Mouse (Mus musculus): ENCODE results near the gene Rab21.

The Rab21 gene

DNA sequence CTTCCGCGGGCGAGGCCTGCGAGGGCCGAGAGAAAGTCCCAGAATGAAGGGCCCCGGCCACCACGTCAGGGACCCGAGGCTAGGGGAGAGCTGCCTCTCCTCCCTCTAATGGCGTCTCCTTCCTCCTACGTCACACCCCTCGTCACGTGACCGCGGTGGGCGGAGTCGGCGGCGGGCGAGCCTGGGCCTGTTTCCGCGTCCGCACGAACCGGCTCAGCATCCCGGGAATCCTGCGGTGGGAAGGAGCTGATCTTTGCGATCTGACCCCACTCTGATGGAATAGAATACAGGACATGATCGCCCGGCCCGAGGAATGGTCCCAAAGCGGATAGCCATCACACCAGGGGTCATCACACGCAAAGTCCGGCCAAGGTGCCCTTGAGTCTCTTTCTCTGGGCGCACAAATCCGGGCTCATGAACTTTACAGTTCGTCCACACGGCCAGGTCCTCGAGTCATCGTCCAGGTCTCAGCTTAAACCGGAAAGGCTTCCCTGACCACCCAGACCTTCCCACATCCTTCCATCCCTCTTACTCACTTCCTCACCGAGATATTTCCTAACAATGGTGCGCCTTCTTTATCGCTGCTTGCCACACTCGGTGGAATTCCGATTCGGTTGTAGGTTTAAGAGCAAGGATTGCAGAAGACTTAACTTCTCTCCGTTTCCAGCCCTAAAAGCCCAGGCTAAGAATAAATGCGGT is at the start of gene Rab21:
Rab21 (minus strand) TSS at position 122 of the 699 bp plus-strand sequence.
- peak; percentile 97 for DNase-seq

DNA sequence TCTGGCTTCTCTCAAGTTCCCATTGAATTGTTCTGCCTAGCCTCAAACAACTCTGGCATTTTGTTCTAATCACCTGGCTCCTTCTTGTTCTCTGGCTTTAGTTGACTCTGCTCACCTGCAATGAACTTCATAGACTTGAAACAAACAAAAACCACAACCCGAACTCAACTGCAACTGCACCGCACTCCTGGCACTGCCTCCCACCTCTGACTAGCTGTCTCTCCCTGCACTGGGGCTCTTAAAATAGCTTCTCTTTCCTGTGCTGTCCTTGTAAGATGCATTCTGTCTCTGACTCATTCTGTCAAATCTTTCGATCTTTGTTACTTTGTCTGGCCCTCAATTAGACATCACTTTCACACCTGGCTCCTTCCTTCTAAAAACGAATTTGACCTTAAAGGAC is 47.8 kb upstream of the Rab21 start:
- no peak for DNase-seq

DNA sequence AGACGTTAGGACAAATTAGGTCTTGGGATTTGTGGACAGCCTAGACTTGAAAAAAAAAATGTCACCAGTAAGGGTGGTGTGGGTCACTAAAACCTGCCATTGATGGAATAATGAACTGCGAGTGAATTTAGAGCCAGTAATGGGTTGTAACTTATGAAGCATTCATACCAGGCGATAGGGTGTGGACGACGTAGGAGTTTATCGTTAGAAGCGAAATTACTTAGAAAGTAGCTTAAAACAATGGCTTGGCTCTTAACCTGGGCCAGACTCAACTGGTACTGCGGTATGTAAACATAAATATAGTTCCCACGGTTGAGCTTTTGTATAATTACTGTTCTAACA is 47.2 kb upstream of the Rab21 start:
- DNase-seq: no peak

DNA sequence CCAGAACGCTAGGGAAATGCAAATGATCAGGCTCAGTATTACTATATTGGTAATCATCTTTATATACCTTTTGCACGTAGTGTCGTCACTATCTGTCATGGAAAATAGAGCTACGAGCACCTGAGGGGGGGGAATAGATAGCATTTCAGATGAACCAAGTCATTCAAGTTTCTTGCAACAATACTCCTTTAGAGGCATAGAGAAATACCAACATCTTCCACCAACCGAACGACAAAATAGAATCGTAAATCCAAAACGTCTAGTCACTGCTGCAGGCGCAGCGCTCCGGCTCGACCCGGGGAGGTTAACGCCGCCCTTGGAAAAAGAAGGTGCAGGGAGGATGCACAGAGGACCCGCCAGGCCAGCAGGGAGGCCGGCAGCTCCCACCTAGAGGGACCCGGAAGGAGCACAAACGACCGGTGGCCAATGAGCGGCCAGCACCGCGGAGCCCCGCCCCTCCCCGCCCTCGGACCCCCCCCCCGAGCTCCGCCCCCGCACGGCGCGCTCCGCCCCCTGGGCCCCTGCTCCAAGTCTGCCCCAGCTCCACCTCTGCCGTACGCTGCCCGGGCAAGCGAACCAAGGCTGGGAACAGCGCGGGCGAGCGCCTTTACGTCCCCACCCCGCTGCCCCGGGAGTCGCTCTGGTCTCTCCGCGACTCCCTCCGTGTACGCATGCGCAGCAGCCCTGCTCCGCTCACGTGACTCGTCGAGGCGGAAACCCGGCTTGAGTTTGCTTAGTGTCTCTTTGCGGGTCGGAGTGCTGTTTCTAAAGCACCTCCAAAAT is 46.6 kb upstream of the Rab21 start, which contains the start of gene Tmem19:
Tmem19 (minus strand) TSS at position 662 of the 783 bp plus-strand sequence.
- DNase-seq: peak; percentile 97 to 98

DNA sequence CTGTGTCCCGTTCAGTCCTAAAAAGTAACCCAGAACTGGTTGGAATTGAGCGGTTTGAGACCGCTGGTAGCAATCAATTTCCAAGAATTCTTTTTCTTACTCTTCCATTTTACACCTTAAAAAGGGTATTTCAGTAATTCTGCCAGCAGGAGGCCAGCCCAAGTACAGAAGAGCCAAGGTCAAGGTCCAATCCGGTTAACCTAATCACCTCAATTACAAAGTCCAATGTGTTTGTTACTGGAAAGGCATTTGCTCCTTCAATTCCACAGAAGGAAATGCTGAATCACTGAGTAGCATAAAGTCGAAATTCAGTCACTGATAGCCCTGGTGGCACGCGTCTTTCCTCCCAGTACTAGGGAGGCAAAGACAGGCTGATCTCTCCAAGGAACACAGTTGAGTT is 43.7 kb upstream of the Rab21 start:
- no peak for DNase-seq

DNA sequence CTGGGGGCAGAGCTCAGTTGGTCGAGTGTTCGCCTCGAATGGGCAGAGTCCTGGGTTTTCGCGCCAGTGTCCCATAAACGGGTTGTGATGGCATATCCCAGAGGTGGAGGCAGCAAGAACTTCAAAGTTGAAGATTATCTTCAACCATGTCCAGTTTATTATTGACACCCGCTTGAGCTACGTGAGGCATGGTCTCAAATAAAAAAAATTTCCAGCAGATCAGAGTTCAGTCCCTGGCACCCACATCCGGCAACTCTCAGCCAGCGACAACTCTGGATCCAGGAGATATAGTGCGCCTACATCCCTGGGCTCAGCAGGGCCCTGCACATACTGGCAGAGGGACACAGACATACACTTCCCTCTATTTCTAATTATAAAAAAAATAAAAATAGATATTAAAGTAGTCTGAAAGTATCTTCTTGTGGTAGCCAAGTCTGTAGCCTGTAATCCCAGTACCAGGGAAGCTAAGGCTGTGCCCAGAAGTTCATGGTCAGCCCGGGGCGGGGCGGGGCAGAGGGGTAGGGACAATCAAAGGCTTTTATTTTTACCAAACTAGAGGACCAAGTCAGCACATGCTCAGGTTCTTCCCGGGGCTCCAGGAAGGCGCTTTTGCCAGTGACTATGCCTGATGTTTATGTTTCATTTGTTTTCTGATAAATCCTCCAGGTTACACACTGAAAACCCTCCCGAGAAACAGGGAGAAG is 43.0 kb upstream of the Rab21 start:
- DNase-seq: no peak

DNA sequence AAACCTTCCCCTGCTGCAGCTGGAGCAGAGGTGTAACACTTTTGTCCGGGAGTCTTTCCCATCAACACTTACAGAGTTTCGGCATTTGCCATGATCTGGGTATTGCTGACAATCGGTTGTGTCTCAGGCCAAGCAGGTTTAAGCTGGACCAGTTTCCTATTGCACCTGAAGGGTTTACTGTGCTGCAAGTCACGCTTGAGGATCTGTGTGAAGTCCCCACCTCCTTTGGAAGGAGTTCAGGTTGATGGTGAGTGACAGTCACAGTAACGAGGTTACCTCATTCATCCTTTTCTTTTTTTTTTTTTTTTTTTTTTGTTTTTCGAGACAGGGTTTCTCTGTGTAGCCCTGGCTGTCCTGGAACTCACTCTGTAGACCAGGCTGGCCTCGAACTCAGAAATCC is 40.7 kb upstream of the Rab21 start:
- no peak for DNase-seq

DNA sequence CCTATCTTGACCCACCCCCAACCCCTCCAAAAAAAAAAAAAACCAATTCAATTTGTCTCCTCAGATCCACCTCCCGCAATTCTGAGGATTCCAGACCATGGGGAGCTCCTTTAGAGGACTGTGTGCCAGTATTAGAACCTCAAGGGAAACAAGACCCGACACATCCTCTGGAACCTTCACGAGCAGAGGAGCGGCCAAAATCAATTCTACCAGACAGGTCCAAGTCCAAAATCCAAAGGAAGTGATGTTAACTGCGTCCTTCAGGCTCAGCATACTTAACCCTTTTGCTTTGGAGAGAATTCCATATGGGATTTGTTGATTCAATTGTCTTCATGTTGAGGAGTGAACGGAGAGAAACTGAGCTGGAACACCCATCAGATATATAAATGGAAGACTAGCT is 39.6 kb upstream of the Rab21 start:
- no peak for DNase-seq

DNA sequence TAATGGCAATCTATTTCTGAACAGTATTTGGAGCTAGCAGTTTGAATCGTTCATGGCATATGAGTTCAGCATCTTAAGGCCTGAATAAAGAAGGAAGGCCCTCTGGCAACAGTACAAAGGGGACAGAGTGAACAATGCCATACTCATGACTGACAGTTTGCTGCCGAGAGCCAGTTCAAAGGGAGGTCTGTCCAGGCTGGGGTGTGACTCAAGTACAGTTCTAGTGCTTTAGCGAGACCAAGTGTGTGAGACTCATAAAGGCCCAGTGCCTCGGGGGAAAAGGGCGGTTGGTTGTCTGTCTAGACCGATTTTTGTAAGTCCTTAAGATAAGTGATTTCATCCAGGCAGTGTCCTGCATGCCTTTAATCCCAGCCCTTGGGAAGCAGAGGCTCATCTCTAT is 39.2 kb upstream of the Rab21 start:
- DNase-seq: no peak

DNA sequence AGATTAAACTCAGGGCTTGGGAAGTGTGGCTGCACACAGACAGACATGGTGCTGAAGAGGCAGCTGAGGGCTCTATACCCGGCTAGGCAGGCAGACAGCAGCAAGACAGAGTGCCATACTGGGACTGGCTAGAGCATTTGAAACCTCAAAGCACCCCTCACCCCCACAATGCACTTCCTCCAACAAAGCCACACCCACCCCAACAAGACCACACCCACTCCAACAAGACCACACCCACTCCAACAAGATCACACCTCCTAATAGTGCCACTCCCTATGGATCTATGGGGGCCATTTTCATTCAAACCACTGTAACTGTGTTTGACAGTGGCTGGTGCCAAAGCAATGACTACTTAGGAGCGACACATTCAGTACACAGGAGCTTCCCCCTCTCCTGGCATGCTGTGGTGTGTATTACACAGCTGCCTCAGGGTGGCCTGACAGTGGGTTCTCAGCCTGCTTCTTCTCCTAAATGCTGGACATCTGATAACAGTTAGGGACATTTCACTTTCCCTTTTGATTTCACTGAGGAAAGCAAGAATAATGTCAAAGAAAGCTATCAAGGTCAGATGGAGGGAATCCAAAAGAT is 35.5 kb upstream of the Rab21 start:
- no peak for DNase-seq

DNA sequence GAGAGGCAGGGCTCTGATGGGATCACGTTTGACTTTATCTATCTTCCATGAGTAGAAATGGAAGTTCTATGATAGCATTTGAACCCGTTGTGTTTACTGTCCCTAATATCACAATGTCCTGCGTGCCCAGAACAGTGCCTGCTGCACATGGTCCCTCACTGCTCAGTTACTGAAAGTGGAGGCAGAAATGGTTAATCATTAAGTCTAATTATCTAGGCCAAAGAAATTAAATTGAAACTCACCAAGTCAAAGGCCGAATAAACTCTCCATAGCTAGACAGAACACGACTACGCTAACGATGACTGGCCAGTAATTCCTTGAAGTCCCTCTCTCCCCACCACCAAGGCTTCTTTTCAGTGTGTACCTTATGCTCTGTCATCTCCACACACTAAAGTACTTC is 34.1 kb upstream of the Rab21 start:
- DNase-seq: no peak

DNA sequence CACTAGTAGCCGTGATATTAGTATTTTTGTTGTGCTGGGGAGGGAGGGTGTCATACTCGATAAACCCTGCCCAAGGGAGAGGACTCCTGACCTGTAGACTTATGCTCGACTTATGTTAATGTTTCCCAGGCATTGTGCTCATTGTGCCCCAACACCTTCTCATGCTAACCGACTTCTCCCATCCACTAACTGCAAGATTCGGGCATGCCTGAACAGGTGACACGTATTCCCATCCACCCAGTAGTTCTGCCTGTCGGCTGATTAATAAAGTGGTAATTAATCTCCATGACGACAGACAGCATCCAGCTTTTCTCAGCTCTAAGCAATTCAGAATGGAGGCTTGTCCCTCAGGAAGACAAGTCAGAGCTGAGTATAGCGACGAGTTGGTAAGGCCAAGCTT is 33.6 kb upstream of the Rab21 start:
- no peak for DNase-seq

DNA sequence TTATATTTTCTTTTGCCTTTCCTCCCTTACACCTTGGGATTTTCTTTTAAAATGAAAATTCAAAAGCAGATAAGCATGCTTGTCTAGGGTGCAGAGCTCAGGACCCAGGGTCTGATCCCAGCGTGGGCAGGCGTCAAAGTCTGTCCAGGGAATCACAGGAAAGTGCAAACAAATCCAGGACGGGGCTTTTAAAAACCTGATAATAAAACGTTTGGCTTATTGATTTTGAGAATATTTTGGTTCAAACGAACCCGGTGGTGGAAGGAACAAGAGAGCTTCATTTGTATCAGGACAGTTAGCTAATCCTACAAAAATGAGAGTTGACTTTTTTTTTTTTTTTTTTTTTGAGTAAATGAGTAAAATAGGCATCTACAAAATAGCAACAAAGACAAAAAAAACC is 32.7 kb upstream of the Rab21 start:
- no peak for DNase-seq

DNA sequence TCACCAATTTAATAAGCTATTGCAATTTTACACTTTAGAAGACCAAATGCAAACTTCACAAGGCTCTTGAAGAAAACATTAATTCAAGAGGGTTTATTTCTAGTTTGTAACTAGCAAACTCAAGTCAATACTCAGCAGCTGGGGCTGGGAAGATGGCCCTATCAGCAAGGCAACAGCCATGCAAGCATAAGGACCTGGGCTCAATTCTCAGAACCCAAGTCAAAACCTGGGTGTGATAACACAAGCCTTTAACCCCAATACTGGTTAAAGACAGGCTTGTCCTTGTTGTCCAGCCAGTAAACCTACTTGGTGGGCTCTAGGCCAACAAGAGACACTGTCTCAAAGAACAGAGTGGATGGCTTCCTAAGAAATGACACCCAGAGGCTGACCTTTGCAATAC is 31.1 kb upstream of the Rab21 start:
- DNase-seq: no peak

DNA sequence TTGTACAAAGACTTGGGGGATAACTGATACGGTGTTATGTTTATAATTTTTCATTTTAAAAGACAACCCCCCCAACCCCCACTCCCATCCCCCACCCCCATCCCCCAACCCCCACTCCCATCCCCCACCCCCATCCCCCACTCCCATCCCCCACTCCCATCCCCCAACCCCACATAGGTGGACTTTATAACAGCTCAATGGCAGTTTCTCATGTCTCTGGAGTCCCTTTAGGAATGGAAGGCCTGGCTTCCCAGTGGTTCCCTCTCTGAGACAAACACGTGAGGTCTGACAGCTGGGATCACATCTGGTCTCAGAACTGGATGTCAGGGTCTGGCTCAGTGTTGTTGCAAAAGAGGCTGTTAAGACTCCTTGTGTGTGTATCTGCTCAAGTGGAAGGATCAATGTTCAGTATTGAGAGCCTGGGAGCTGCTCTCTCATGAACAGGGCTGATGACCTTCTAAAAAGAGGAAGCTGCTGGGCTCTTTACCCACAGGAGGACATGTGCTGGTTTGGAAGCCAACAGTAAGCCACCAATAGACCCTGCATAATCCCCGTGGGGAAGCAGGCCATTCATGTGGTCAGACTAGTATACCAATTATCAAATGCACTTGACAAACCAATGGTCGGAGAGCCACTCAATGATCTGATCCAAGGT is 27.5 kb upstream of the Rab21 start:
- DNase-seq: no peak

DNA sequence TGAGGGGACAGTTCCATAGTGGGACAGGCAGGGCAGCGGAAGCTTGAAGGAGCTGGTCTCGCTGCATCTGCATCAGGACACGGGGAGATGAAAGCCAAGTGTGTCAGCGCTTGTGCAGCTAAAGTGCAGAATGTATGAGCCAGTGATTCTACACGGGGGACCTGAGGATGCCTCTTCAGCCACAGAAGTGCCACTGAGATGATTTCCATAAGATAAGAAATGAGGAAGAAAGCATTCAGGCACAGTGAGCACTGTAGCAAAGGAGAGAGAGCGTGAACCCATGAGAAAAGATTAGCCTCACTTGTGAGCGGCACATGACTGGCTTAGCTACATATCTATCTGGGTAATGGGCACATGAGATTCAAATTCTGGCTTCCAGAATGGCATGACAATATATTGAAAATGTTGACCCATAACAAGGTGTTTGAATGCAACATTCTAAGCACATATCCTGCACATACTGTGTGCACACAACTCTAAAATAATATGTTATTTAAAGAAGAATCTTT is 24.5 kb upstream of the Rab21 start:
- no peak for DNase-seq

DNA sequence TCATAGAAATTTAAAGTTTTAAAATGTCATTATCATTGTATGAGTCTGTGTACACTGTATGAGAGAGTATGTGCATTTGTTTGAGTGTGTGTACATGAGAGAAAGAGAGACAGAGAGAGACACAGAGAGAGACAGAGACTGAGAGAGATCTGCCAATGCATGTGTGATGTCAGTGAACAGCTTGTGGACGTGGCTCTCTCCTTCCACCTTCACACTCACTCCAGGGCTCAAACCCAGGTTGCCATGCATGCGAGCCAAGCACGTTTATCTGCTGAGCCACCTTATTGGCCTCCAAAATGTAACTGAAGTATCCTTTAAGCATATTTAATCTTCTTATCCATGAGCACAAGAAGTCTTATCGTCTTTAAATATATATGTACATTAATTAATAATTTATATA is 21.5 kb upstream of the Rab21 start:
- DNase-seq: no peak

DNA sequence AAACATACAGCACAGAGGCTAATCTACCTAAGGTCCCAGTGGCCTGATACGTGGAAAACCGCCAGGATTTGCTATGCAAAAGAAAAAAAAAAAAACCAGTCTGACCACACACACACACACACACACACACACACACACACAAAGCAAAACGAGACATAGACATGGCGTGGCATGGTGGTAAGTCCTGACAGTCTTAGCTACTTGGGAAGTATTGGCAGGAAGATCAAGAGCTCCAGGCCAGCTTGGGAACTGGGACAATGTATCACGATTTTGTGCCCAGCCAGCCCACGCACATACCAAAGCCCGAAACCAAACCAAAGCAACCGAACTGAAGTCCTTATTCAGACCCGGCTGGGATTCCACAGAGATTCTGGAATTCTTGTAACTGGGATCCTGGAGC is 18.1 kb upstream of the Rab21 start:
- DNase-seq: no peak

DNA sequence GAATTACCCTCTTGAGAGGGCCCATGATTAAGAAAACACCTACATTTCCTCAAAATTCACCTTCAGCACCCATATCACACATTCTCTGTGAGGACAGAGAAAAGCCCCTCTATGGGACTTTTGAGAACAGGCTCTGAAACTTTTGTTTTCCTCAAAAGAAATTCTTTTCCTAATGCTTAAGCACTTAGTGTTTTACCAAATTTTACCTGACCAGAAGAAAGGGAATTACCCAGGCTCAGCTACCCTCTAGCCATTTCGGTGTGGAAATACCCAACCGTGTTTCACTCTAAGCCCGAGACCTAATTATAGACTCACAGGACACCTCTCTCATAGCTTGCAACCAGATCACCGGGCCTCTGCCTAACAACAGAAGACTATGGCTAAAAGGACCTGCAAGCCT is 17.6 kb upstream of the Rab21 start:
- no peak for DNase-seq

DNA sequence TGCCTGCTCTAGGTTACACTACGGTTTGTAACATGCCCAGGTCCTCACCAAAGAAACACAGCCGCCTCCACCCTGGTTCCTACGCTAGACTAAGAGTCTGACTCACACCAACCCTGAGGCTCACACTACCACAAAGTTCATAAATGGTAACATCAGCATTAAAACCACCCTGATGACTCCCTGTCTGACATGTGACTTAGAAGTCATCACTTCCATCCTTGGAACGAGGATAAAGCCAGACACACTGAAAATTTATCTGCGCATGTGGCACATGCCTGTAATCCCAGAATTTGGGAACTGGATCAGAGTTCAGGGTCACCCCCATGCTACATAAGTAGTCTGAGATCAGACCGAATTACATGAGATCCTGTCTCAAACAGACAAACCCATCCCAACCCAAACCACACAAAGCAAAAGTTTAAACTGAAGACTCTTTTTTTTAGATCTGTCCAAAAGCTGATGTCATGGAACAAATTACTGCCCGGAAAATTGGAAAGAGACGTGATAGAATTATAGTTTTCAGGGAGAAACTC is 17.1 kb upstream of the Rab21 start:
- DNase-seq: no peak

DNA sequence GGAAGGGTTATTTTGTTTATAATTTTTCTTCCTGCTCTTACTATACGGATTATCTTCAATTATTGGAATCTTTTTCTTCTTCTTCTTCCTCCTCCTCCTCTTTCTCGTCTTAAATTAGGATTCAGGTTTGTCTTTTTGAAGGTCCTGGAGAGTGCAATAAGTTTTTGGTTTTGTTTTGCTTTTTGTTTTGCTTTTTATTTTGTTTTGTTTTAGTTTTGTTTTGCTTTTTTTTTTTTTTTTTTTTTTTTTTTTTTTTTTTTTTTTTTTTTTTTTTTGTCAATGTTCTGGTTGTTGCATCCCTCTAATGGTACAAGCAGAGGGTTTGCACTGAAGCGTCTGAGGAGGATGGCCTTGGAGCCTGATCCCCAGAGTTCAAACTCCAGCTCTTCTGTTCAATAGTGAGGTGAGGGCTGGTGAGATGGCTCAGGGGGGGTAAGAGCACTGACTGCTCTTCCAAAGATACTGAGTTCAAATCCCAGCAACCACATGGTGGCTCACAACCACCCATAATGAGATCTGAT is 13.7 kb upstream of the Rab21 start:
- no peak for DNase-seq

DNA sequence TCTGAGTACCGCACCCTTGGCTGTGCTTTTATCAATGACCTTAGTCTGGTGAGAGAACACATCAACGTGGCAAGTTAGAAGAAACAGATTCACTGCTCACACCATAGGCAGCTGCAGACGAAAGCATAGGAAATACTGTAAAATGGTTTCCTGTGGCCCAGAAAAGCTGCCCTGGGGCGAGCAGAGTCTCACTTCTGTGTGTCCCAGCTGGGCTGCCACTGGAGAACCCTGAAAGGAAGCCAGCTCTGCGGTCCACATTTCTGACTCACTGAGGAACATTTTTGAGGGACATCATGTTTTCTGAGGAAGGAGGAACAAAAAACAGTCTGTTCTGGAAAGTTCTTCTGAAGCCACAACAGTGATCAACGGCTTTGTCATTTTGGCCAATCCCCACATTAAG is 13.1 kb upstream of the Rab21 start:
- DNase-seq: peak; percentile 37 to 44
